Comparison of ENCODE assay signal across 15 mouse cellular contexts in the genomic region with DNA sequence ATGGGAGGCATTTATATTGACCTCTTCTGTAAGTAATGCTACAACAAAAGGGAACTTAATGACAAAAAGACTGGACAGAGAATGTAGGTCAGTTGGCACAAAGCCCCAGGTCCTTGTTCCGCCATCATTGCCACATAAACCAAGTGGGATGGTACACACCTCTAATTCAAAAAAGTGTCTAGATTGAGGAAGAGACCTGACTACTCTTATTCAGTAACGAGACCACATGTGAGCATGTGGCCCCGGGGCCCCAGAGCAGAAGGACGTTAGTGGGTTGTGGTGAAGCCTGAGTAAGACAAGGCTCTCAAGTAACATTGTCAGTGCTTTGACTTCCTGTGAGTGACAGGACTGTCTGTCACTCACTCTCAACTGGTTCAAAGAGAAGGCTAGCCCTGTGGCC. TPM values are rescaled to one million over a fixed set of nuclear protein-coding genes. Genes with fewer than 3 reads are reported as not detected.
DNase-seq lines count a peak whose midpoint lies in the region; ATAC-seq and TF ChIP-seq lines count a peak whose summit lies in the region.
"Had no signal": no experiment of that assay in that cellular context is flagged by ENCODE, and none has a peak within 500 bp of the region (broad histone marks: within the 10 kb centered on the region; RNA-seq: fewer than 3 reads in every experiment).

No protein-coding gene starts in this region.

- no peak overlapping the region for H3K9ac ChIP-seq in heart, adult 2 months (ENCODE audit: low read depth, low read length)
- no peak overlapping the region for H3K9ac ChIP-seq in liver, postnatal 0 days (replicated peaks)
- H3K9ac ChIP-seq: limb, embryonic 12.5 days; stomach, embryonic 15.5 days had no signal

- H3K27ac ChIP-seq in heart, adult 2 months: no peak overlapping the region
- H3K27ac ChIP-seq in liver, postnatal 0 days (ENCODE audit: low read depth): no peak overlapping the region
- H3K27ac ChIP-seq in limb, embryonic 10.5 days: no peak overlapping the region
- H3K27ac ChIP-seq: limb, embryonic 12.5 days; stomach, embryonic 15.5 days had no signal

- peaks cover 18% of the 10 kb centered on the region for H3K9me3 ChIP-seq in G1E (replicated peaks)
- H3K9me3 ChIP-seq in liver, postnatal 0 days (ENCODE audit: low read length): no peaks in the 10 kb centered on the region
- H3K9me3 ChIP-seq in limb, embryonic 10.5 days (replicated peaks): no peaks in the 10 kb centered on the region
- H3K9me3 ChIP-seq: stomach, embryonic 15.5 days had no signal

- peak; percentile 47 for ATAC-seq in G1E (ENCODE audit: extremely low read depth, insufficient number of reproducible peaks, low FRiP score, poor library complexity, severe bottlenecking)
- peak; percentile 46; the same call in 1 of the 2 replicates for ATAC-seq in liver, postnatal 0 days

- H3K4me3 ChIP-seq in heart, adult 2 months: no peak overlapping the region
- no peak overlapping the region for H3K4me3 ChIP-seq in G1E (ENCODE audit: low read depth, low read length)
- H3K4me3 ChIP-seq in liver, postnatal 0 days (ENCODE audit: low read depth, low read length): no peak overlapping the region
- H3K4me3 ChIP-seq in limb, embryonic 10.5 days: no peak overlapping the region
- H3K4me3 ChIP-seq: limb, embryonic 12.5 days; megakaryocyte, embryonic 14.5 days; stomach, embryonic 15.5 days had no signal

- TF ChIP-seq CTCF in heart, adult 2 months (IDR thresholded peaks at IDR 0.05): no peak
- no peak for TF ChIP-seq CTCF in G1E (IDR thresholded peaks at IDR 0.05; ENCODE audit: low read depth, low read length)
- no peak for TF ChIP-seq CTCF in liver, postnatal 0 days (IDR thresholded peaks at IDR 0.05; ENCODE audit: low read depth)

- no peak for TF ChIP-seq POLR2A in heart, adult 2 months (IDR thresholded peaks at IDR 0.05; ENCODE audit: insufficient read depth, low read depth, low read length)

- H3K79me2 ChIP-seq in heart, adult 2 months (replicated peaks; ENCODE audit: control insufficient read depth, insufficient read depth, low read length): no peaks in the 10 kb centered on the region

- H3K36me3 ChIP-seq in heart, adult 2 months (ENCODE audit: control insufficient read depth, insufficient read depth, low read length): no peaks in the 10 kb centered on the region
- peaks cover 95% of the 10 kb centered on the region for H3K36me3 ChIP-seq in G1E (replicated peaks)
- H3K36me3 ChIP-seq in liver, postnatal 0 days (replicated peaks; ENCODE audit: insufficient read depth, low read length): peaks cover 6% of the 10 kb centered on the region
- peaks cover 7% of the 10 kb centered on the region for H3K36me3 ChIP-seq in splenic B cell, adult 2 months (ENCODE audit: control insufficient read depth, insufficient read depth, low read length, poor library complexity, severe bottlenecking)
- H3K36me3 ChIP-seq in limb, embryonic 10.5 days: peaks cover 54% of the 10 kb centered on the region

- no peaks in the 10 kb centered on the region for H3K27me3 ChIP-seq in heart, adult 2 months (ENCODE audit: control insufficient read depth, insufficient read depth, low read length)
- no peaks in the 10 kb centered on the region for H3K27me3 ChIP-seq in G1E (ENCODE audit: insufficient read depth, low read length)
- H3K27me3 ChIP-seq in liver, postnatal 0 days (ENCODE audit: insufficient read depth, low read length): no peaks in the 10 kb centered on the region
- H3K27me3 ChIP-seq in splenic B cell, adult 2 months (ENCODE audit: control insufficient read depth, insufficient read depth, low read length, poor library complexity, severe bottlenecking): no peaks in the 10 kb centered on the region
- H3K27me3 ChIP-seq in limb, embryonic 10.5 days (ENCODE audit: low read depth, poor library complexity, severe bottlenecking): no peaks in the 10 kb centered on the region
- H3K27me3 ChIP-seq: limb, embryonic 12.5 days; stomach, embryonic 15.5 days had no signal

- no peak overlapping the region for H3K4me2 ChIP-seq in liver, postnatal 0 days (ENCODE audit: low read depth, low read length)
- H3K4me2 ChIP-seq: limb, embryonic 12.5 days; stomach, embryonic 15.5 days had no signal

- WGBS in heart, adult 2 months: 82% methylated on average over 4 of the region's 4 CpGs
- 40% methylated on average over 4 of the region's 4 CpGs for WGBS in liver, postnatal 0 days (ENCODE audit: insufficient replicate concordance)
- 90% methylated on average over 4 of the region's 4 CpGs for WGBS in limb, embryonic 10.5 days

- peak; percentile 90 for DNase-seq in heart, adult 11 months
- no peak for DNase-seq in heart, adult 2 months
- no peak for DNase-seq in G1E (ENCODE audit: low spot score)
- peak; percentile 41 for DNase-seq in liver, postnatal 0 days
- peak; percentile 34 for DNase-seq in splenic B cell, adult 2 months (ENCODE audit: low read depth, low spot score)
- no peak for DNase-seq in urinary bladder, adult 18-20 months (ENCODE audit: low spot score in 2 of 2)
- no peak for DNase-seq in limb, embryonic 10.5 days (ENCODE audit: low spot score)
- DNase-seq in urinary bladder, postnatal 36 days (ENCODE audit: low spot score in 2 of 2): no peak
- DNase-seq: adrenal gland, postnatal 25 days; cerebellum, adult 11 months; heart, postnatal 4 days; kidney, adult 9 months had no signal

- peaks cover 5% of the 10 kb centered on the region for H3K4me1 ChIP-seq in heart, adult 2 months (ENCODE audit: control insufficient read depth, insufficient read depth, low read length)
- H3K4me1 ChIP-seq in G1E (ENCODE audit: insufficient read depth, low read depth, low read length): peaks cover 67% of the 10 kb centered on the region
- peaks cover 4% of the 10 kb centered on the region for H3K4me1 ChIP-seq in liver, postnatal 0 days (ENCODE audit: insufficient read depth)
- peaks cover 27% of the 10 kb centered on the region for H3K4me1 ChIP-seq in limb, embryonic 10.5 days

- TF ChIP-seq EP300 in heart, adult 2 months (IDR thresholded peaks at IDR 0.05; ENCODE audit: insufficient read depth, low read depth, low read length): no peak
- TF ChIP-seq EP300 in liver, postnatal 0 days (IDR thresholded peaks at IDR 0.05; ENCODE audit: low read depth): no peak

- intact Hi-C loops in heart, adult 2 months (cut with DNase I): no loop called here

RNA-seq across cellular contexts. Expression of gene Cmtm7, which starts 11.4 kb away (rescaled TPM):
- total RNA-seq in heart, adult 2 months (2021): 10 to 100 TPM; 11.5 to 12.6 TPM
- polyA plus RNA-seq in heart, adult 2 months (2012; rRNA removed): 46.6 and 60.2 TPM in 2 replicates
- total RNA-seq in G1E (2014; fragmentation: Nextera tagmentation) (68.7 and 76.1 TPM in 2 replicates), G1E (2017) (233 and 329 TPM in 2 replicates)
- polyA plus RNA-seq in G1E (2012): 196 and 229 TPM in 2 replicates
- polyA plus RNA-seq in liver, postnatal 0 days (2015; fragmentation: Nextera tagmentation; extraction: Ambion mirVana): 57.7 and 58.2 TPM in 2 replicates
- polyA plus RNA-seq in limb, embryonic 10.5 days (2016; fragmentation: Nextera tagmentation; extraction: Ambion mirVana): 83.6 and 100 TPM in 2 replicates

RNA-seq across cellular contexts. Expression of gene Cmtm6, which starts 39.3 kb away (rescaled TPM):
- 10 to 100 TPM; 21.0 to 25.8 TPM for total RNA-seq in heart, adult 2 months (2021)
- polyA plus RNA-seq in heart, adult 2 months (2012; rRNA removed): 17.9 and 38.0 TPM in 2 replicates
- 20.9 and 23.9 TPM in 2 replicates for total RNA-seq in G1E (2014; fragmentation: Nextera tagmentation)
- total RNA-seq in G1E (2017): 41.4 and 42.5 TPM in 2 replicates
- polyA plus RNA-seq in G1E (2012): 7.5 and 8.7 TPM in 2 replicates
- polyA plus RNA-seq in liver, postnatal 0 days (2015; fragmentation: Nextera tagmentation; extraction: Ambion mirVana): 27.7 and 30.1 TPM in 2 replicates
- 28.9 and 29.4 TPM in 2 replicates for polyA plus RNA-seq in limb, embryonic 10.5 days (2016; fragmentation: Nextera tagmentation; extraction: Ambion mirVana)

Comparison
In these comparisons a context has a peak if more than half of its experiments do, and no peak if none do; other contexts are left out.
1. DNase-seq: peak in heart, adult 11 months (single experiment), liver, postnatal 0 days (single experiment) and splenic B cell, adult 2 months (single experiment); none in heart, adult 2 months (0 of 2), G1E (single experiment), urinary bladder, adult 18-20 months (0 of 2), limb, embryonic 10.5 days (single experiment) and urinary bladder, postnatal 36 days (0 of 2).